In genomic region chr8:9808596-9808995, GRCm38 (mm10) we compare ENCODE assay signal across 35 mouse cellular contexts. TPM values are rescaled to one million over a fixed set of nuclear protein-coding genes. Genes with fewer than 3 reads are reported as not detected.
DNase-seq lines count a peak whose midpoint lies in the region; ATAC-seq and TF ChIP-seq lines count a peak whose summit lies in the region.
"Had no signal": no experiment of that assay in that cellular context is flagged by ENCODE, and none has a peak within 500 bp of the region (broad histone marks: within the 10 kb centered on the region; RNA-seq: fewer than 3 reads in every experiment).

No protein-coding gene starts in this region.

- H3K4me1 ChIP-seq in liver, embryonic 14.5 days (replicated peaks; ENCODE audit: control insufficient read depth in 2 of 2, insufficient read depth in 2 of 2, low read length in 1 of 2) = no peaks in the 10 kb centered on the region
- 0 out of 2 replicates have a peak, but pooled peaks cover 6% of the 10 kb centered on the region for H3K4me1 ChIP-seq in E14TG2a.4 (replicated peaks; ENCODE audit: low read depth, low read length)
- no peaks in the 10 kb centered on the region for H3K4me1 ChIP-seq in midbrain, embryonic 14.5 days (ENCODE audit: control insufficient read depth, insufficient read depth, low read length)
- H3K4me1 ChIP-seq: hindbrain, embryonic 10.5 days; lung, embryonic 15.5 days; midbrain, embryonic 10.5 days; neural tube, embryonic 12.5 days had no signal

- 0 out of 2 replicates have a peak, but pooled peaks have one; percentile 6 for TF ChIP-seq CTCF in liver, embryonic 14.5 days (IDR thresholded peaks at IDR 0.05; ENCODE audit: low read depth)
- peak; percentile 35 for TF ChIP-seq CTCF in E14TG2a.4 (conservative IDR thresholded peaks at IDR 0.05; ENCODE audit: low read length)

- no peaks in the 10 kb centered on the region for H3K27me3 ChIP-seq in liver, embryonic 14.5 days (ENCODE audit: control insufficient read depth, insufficient read depth, low read length)
- H3K27me3 ChIP-seq in E14TG2a.4 (ENCODE audit: insufficient read depth, low read length) = no peaks in the 10 kb centered on the region
- no peaks in the 10 kb centered on the region for H3K27me3 ChIP-seq in midbrain, embryonic 14.5 days (ENCODE audit: control insufficient read depth, insufficient read depth, low read length)
- H3K27me3 ChIP-seq: embryonic facial prominence, embryonic 13.5 days; lung, embryonic 15.5 days; neural tube, embryonic 12.5 days had no signal

- no peak for TF ChIP-seq EP300 in liver, embryonic 14.5 days (IDR thresholded peaks at IDR 0.05; ENCODE audit: low read depth)

- no peak overlapping the region for H3K4me3 ChIP-seq in liver, embryonic 14.5 days (ENCODE audit: insufficient read depth in 1 of 2, low read depth in 2 of 2, low read length in 2 of 2)
- no peak overlapping the region for H3K4me3 ChIP-seq in E14TG2a.4 (replicated peaks; ENCODE audit: low read length)
- no peak overlapping the region for H3K4me3 ChIP-seq in midbrain, embryonic 14.5 days (replicated peaks; ENCODE audit: low read depth, low read length)
- H3K4me3 ChIP-seq: embryonic facial prominence, embryonic 13.5 days; gastrocnemius, adult 2 months; hindbrain, embryonic 10.5 days; lung, embryonic 15.5 days; midbrain, embryonic 10.5 days; neural tube, embryonic 12.5 days had no signal

- no peak overlapping the region for H3K9ac ChIP-seq in liver, embryonic 14.5 days (replicated peaks)
- no peak overlapping the region for H3K9ac ChIP-seq in midbrain, embryonic 14.5 days (replicated peaks; ENCODE audit: low read length)
- H3K9ac ChIP-seq: embryonic facial prominence, embryonic 13.5 days; lung, embryonic 15.5 days; neural tube, embryonic 12.5 days had no signal

- no peaks in the 10 kb centered on the region for H3K9me3 ChIP-seq in liver, embryonic 14.5 days (ENCODE audit: control insufficient read depth, low read length)
- H3K9me3 ChIP-seq in E14TG2a.4 (ENCODE audit: low read length) = peaks cover 5% of the 10 kb centered on the region
- H3K9me3 ChIP-seq in midbrain, embryonic 14.5 days (ENCODE audit: control insufficient read depth, low read length) = no peaks in the 10 kb centered on the region
- H3K9me3 ChIP-seq: embryonic facial prominence, embryonic 13.5 days; lung, embryonic 15.5 days; midbrain, embryonic 10.5 days; neural tube, embryonic 12.5 days had no signal

- no peaks in the 10 kb centered on the region for H3K36me3 ChIP-seq in liver, embryonic 14.5 days (replicated peaks; ENCODE audit: control insufficient read depth, insufficient read depth, low read depth)
- H3K36me3 ChIP-seq in E14TG2a.4 (ENCODE audit: insufficient read depth, low read length) = no peaks in the 10 kb centered on the region
- H3K36me3 ChIP-seq in midbrain, embryonic 14.5 days (ENCODE audit: control insufficient read depth, insufficient read depth, low read length) = no peaks in the 10 kb centered on the region
- H3K36me3 ChIP-seq: embryonic facial prominence, embryonic 13.5 days; hindbrain, embryonic 10.5 days; lung, embryonic 15.5 days; midbrain, embryonic 10.5 days; neural tube, embryonic 12.5 days had no signal

- DNase-seq in liver, embryonic 14.5 days (ENCODE audit: low read depth in 3 of 3, low spot score in 3 of 3) = no peak
- DNase-seq in liver (no peak), ES-CJ7 (ENCODE audit: low read depth, low spot score) (peak; percentile 57), WW6 (ENCODE audit: low read depth, low spot score) (peak; percentile 20)
- no peak for DNase-seq in cerebellum, adult 8-10 months
- DNase-seq in midbrain, embryonic 14.5 days = no peak
- DNase-seq: adrenal gland, postnatal 10 days; cerebellum, adult 9-11 months; gastrocnemius, adult 2 months; gastrocnemius, postnatal 36 days; heart, postnatal 14 days; kidney, adult 8-10 months; kidney, postnatal 4 days had no signal

- no peak overlapping the region for H3K4me2 ChIP-seq in liver, embryonic 14.5 days (ENCODE audit: low read depth)
- no peak overlapping the region for H3K4me2 ChIP-seq in midbrain, embryonic 14.5 days (ENCODE audit: low read length)
- H3K4me2 ChIP-seq: embryonic facial prominence, embryonic 13.5 days; lung, embryonic 15.5 days; neural tube, embryonic 12.5 days had no signal

- WGBS in liver, embryonic 14.5 days (ENCODE audit: insufficient replicate concordance) = 61% methylated on average over 9 of the region's 9 CpGs
- 87% methylated on average over 9 of the region's 9 CpGs for WGBS in midbrain, embryonic 14.5 days

- ATAC-seq in liver, embryonic 14.5 days (ENCODE audit: insufficient read depth) = no peak
- no peak for ATAC-seq in erythroid progenitor cell, adult 5-6 weeks (replicated peaks; ENCODE audit: low FRiP score, poor library complexity, severe bottlenecking)
- no peak for ATAC-seq in midbrain, embryonic 14.5 days (ENCODE audit: low FRiP score, low TSS enrichment)
- ATAC-seq: CD4-positive, CD25-positive, alpha-beta regulatory T cell, adult 4 months; forebrain, embryonic 16.5 days; hindbrain, embryonic 16.5 days; intestine, embryonic 16.5 days; midbrain, embryonic 16.5 days had no signal

- H3K27ac ChIP-seq in liver, embryonic 14.5 days = no peak overlapping the region
- H3K27ac ChIP-seq in midbrain, embryonic 14.5 days (replicated peaks; ENCODE audit: low read depth, low read length) = no peak overlapping the region
- H3K27ac ChIP-seq: embryonic facial prominence, embryonic 13.5 days; gastrocnemius, adult 2 months; hindbrain, embryonic 10.5 days; kidney, postnatal 0 days; lung, embryonic 15.5 days; midbrain, embryonic 10.5 days; neural tube, embryonic 12.5 days had no signal

RNA-seq across cellular contexts. Expression of gene Fam155a, which starts 37.6 kb away (rescaled TPM):
- 0.04 and 0.21 TPM in 2 replicates for polyA plus RNA-seq in liver, embryonic 14.5 days (2012; rRNA removed)
- 0.10 TPM in 2 replicates for polyA plus RNA-seq in liver, embryonic 14.5 days (2014; fragmentation: Nextera tagmentation; extraction: Ambion mirVana)
- not detected in 2 replicates for total RNA-seq in erythroid progenitor cell, adult 5-6 weeks (2015; ENCODE audit: low replicate concordance)
- not detected in 2 replicates for total RNA-seq in erythroid progenitor cell, adult 5-6 weeks (2017; ENCODE audit: low replicate concordance)
- 30.2 and 36.3 TPM in 2 replicates for polyA plus RNA-seq in midbrain, embryonic 14.5 days (2014; fragmentation: Nextera tagmentation; extraction: Ambion mirVana)
- total RNA-seq: common myeloid progenitor, adult 5-6 weeks; gastrocnemius, postnatal 36 days; heart, postnatal 14 days; megakaryocyte progenitor cell, adult 5-6 weeks had no signal
- polyA plus RNA-seq: CD4-positive, CD25-positive, alpha-beta regulatory T cell, adult 4 months; liver, adult 2 months had no signal

RNA-seq across cellular contexts. Expression of gene Gm10217, which starts 55.5 kb away (rescaled TPM):
- not detected in 2 replicates for polyA plus RNA-seq in liver, embryonic 14.5 days (2012; rRNA removed)
- not detected in 2 replicates for polyA plus RNA-seq in liver, embryonic 14.5 days (2014; fragmentation: Nextera tagmentation; extraction: Ambion mirVana)
- not detected in 2 replicates for total RNA-seq in erythroid progenitor cell, adult 5-6 weeks (2015; ENCODE audit: low replicate concordance)
- not detected in 2 replicates for total RNA-seq in erythroid progenitor cell, adult 5-6 weeks (2017; ENCODE audit: low replicate concordance)
- polyA plus RNA-seq in midbrain, embryonic 14.5 days (2014; fragmentation: Nextera tagmentation; extraction: Ambion mirVana) = not detected in 2 replicates
- total RNA-seq: adrenal gland, postnatal 10 days; common myeloid progenitor, adult 5-6 weeks; gastrocnemius, adult 2 months; gastrocnemius, postnatal 36 days; heart, postnatal 14 days; left cerebral cortex, postnatal 10 days; liver, adult 2 months; megakaryocyte progenitor cell, adult 5-6 weeks had no signal
- polyA plus RNA-seq: CD4-positive, CD25-positive, alpha-beta regulatory T cell, adult 4 months; embryonic facial prominence, embryonic 13.5 days; forebrain, embryonic 11.5 days; forebrain, embryonic 16.5 days; heart, embryonic 14.5 days; hindbrain, embryonic 10.5 days; hindbrain, embryonic 16.5 days; intestine, embryonic 16.5 days; kidney, postnatal 0 days; limb, embryonic 11.5 days; liver, adult 2 months; liver, embryonic 16.5 days; lung, embryonic 15.5 days; midbrain, embryonic 10.5 days; midbrain, embryonic 16.5 days; neural tube, embryonic 12.5 days; stomach, embryonic 14.5 days had no signal

Comparison
In these comparisons a context has a peak if more than half of its experiments do, and no peak if none do; other contexts are left out.
1. DNase-seq: peak in ES-CJ7 (single experiment) and WW6 (single experiment); none in liver, embryonic 14.5 days (0 of 3), liver (single experiment), cerebellum, adult 8-10 months (single experiment) and midbrain, embryonic 14.5 days (single experiment).
2. RNA of gene Fam155a, which starts 37.6 kb away (polyA plus RNA-seq): 30.2 to 36.3 TPM in midbrain, embryonic 14.5 days; 0.04 to 0.21 TPM in liver, embryonic 14.5 days; every median in the first group is over 10 times any median in the second.